Mouse (Mus musculus) adrenal gland, postnatal 4 days (tissue): Measurements from ENCODE around the gene Ccnk. TPM values are rescaled to one million over a fixed set of nuclear protein-coding genes. Genes with fewer than 3 reads are reported as not detected.

Experiments used
- DNase-seq, 2 experiments: peaks; one replicate each; pipeline ENCODE4 v3.0.0; 2021 to 2022; ENCODE audit warnings: low spot score in 2 of 2, mixed read lengths in 2 of 2
- long read RNA-seq, 2 experiments: library from polyadenylated mRNA; stranded (forward); transcript quantifications; one replicate each; pipeline ENCODE4 v2.0.0; 2021
- total RNA-seq, 2 experiments: library from RNA; stranded (reverse); gene quantifications; 2 replicates each; pipeline ENCODE4 v1.2.3; 2021

The Ccnk gene
- 10 to 100 TPM; 43.9 to 45.8 TPM for total RNA-seq
- long read RNA-seq, experiment 1, partial matches to known transcripts, result 0 of 6 reads
- long read RNA-seq, experiment 1, other reads (novel, unspliced or antisense), result 6 of 6 reads
- long read RNA-seq, experiment 2, partial matches to known transcripts, result 0 of 3 reads
- long read RNA-seq, experiment 2, other reads (novel, unspliced or antisense), result 3 of 3 reads

DNA sequence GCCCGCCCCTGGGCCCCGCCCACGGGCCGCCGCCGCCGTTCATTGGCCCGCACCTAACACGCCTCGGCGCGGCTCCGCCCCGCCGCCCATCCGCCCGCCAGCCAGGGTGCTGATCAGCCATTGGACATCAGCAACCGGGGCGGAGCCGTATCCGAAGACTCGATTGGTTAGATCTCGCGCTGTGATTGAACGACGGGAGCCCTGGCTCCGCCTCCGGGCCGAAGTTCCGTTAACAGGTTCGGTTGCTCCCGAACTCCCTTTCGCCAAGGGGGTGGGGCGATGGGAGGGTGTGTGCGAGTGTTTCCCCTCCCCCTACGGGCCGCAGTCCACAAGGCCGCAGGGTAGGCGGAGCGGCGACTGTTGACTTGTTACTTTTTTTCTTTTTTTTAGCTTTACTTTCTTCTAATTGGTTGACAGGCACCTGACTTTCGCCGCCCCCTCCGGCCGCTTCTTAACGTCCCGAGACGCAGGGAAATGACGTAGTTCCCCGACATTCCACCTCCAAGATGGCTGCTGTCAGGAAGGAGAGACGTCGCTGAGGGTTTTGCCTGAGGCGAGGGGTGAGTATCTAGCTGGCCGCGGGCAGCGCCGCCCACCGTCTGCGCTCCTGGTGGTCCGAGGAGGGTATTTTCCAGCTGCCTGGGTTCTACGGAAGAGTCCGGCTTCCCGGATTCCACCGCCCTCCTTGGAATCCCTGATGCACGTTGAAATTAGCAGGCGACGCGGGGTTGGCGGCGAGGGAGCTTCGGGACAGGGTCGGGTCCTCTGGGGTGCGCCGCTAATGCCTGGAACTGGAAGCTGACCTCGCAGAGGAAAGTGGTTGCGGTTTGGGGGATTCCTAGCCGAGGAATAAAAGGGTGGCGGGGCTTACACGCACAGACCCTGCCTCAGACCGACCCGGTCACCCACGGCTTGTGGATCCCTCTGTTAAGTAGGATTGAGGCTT is at the start of gene Ccnk:
TSS of gene Ccnk (plus strand) at position 259 of the 946 bp plus-strand sequence.
- peak; percentile 95 to 97 for DNase-seq

DNA sequence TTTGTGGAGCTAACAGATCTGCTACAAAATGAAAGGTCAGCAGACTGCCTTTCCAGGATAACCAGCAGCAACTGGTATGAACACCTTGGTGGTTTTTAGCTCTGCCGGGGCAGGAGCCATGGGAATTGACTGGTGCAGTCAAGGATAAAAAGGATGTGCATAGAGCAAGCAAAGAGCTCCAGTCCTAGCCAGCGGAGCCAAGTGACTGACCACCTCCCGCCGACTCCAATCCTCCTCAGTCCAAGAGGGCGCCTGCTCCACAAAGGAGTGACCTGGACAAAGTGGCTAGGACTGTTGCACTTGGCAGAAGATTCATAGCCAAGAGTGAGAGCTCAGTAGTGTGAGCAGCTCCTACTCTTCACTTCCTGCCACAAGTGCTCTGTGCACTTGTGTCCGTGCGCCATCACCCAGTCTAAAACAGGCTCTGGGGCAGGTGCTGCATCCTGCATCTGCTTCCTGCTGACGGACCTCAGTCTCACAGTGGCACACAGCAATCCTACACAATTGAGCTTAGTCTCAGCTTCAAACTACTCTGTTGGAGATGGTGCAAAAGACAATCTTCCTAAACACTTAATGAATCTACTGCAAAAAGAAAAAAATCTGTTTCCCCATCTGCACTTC is 46.8 kb upstream of the Ccnk start:
- no peak for DNase-seq

DNA sequence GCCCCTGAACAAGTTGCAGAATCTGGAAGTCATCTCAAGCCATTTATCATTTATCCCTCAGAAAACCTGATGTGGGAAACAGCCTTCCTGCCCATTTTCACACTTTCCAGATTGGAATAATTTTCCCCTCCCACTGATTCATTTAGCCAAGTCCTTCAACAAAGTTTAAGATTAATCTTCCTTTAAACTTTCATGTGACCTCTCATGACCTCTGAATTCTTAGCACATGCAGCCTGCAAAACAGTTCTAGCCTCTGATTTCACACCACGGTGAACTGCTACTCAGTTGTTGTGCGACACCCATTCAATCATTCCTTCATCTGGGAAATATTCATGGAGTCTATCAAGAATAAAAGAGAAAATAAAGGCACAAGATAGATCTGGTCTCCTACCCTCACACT is 46.2 kb upstream of the Ccnk start:
- no peak for DNase-seq

DNA sequence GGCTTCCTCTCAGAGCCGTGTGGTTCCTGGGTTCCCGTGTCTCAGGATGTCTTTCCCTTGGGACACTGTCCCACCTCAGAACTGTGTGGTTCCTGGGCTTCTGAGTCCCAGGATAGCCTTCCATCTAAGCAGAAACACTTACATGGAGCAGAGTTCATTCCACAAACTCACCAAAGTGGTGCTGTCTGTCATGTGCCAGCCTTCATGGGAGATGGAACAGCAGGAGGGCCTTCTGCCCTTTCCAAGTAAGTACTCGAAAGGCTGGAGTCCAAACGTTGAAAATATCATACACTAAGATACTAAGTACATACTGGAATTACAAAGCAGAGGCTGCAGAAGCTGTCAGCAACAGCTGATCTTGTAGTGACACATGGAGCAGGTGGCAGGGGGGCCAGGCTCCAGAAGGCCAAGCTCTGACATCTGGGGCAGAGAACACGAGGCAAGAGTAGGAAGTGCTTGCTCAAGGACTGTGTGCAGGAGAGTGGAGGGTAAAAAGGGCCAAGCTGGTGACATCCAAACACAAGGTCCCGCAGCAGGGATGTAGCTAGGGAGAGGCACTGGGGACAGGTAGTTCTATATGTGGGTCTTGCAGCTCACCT is 43.7 kb upstream of the Ccnk start:
- DNase-seq, result no peak

DNA sequence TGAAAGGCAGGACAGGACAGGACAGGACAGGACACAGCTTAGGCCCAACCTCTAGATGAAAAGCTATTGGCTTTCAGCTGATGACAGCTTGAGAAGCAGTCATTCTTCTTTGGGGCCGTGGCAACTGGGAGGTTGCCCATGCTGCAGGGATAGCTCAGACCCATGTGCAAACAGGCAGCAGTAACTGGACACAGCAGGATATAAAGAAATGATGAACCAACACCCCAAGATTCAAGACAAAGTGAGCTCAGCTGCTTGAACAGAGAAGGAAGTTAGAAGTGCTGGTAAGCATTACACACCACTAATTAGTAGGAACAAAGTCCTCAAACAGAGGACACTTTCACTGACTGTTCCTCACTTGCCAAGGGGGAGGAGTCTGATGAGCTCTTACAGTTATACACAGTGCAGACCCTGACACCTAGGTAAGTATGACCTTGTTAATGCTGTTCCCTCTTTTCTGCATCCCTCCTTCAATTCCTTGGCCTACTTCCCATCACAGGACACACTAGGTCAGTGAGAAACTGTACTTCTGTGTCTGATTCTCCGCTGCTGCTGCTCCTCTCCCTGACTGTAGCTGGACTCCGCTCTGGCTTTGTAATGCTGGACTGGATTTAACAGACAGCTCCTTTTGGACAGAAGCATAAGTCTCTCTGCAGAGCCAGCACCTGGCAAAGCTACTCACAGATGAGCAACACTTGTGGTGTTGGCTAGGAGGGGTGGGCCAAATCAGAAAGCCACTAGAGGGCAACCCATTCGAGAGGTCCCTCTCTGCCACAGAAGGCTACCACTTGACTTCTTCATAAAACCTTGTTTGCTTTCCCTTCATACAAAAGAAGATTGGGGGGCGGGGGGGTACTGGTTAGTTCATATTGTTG is 35.5 kb upstream of the Ccnk start:
- no peak for DNase-seq

DNA sequence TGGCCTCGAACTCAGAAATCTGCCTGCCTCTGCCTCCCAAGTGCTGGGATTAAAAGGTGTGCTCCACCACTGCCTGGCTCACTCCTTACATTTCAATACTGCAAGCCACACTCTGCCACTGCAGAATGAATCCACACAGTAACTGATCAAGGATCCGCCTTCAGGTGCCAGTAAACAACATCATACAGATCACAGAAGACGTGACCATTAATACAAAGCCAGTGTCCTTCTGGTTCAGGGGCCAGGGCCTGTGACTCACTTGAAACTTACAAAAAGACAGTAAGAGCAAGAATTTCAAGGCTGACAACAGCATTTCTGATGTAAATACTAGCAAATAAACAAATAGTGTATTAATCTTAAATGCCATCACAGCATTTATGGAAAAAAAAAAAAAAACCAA is 34.2 kb upstream of the Ccnk start:
- no peak for DNase-seq

DNA sequence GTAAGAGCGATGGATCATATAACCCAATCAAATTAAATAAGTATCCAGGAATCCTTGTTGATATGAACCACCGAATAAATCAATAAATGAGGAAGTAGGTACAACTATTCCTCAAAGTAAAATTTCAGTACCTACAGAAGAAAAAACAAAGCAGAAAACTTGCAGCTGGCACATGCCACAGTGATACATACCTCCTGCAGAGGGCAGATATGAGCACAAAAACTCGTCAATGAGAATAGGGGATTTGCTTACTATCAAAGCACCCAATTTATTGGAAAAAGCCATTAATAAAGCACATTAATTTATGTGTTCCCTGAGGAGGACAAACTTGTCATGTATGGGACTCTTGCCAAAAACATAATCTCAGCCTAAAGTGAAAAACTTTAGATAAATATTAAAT is 29.6 kb upstream of the Ccnk start:
- no peak for DNase-seq

DNA sequence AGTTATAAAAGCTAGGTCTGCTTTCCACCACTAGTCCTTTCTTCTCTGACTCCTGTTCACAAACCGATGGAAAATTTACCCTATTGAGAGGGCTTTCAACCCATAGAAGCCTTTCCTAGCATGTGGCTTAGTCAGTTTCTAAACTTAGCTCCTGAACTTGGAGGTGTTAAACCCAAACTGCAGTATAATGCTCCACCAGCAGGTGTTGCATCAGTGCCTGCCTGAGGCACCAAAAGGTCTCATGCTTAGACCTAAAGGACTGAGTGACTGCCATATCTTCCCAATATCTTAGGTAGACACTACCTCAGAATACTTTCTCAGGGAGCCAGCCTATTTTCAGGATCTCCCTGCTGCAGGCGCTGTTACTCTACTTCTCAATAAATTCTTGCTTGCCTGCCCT is 26.6 kb upstream of the Ccnk start:
- DNase-seq, result no peak

DNA sequence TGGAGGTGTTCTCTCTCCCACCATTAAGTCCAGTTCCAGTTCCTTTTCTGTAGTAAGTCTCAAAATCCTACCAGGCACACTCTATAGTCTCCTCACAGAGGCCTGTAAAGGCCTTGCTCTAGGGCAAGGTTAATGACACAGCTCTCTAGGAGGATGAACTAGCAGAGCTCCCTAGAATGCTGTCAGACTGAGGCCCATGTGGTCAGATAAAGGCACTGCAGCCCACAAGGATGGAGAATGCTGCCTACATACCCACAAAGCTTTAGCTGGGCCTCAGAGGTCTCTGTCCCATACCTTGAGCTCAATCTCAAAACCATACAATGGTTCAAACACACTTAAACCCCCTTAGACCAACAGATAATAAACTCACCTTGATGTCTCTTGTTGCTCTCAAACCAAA is 19.5 kb upstream of the Ccnk start:
- DNase-seq, result no peak

DNA sequence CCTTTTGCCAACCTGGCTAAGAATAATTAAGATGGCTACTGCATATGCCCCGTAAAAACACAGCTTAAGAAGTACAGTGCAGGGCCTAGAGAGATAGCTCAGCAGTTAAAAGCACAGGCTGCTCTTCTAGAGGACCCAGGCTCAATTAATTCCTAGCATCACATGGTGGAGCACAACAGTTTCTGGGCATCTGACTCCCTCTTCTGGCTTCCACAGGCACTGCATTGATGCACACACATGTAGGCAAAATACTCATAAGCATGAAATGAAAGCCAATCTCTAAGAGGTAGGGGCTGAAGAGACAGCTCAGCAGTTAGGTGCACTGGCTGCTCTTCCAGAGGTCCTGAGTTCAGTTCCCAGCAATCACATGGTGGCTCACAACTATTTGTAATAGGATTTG is 17.3 kb upstream of the Ccnk start:
- no peak for DNase-seq

DNA sequence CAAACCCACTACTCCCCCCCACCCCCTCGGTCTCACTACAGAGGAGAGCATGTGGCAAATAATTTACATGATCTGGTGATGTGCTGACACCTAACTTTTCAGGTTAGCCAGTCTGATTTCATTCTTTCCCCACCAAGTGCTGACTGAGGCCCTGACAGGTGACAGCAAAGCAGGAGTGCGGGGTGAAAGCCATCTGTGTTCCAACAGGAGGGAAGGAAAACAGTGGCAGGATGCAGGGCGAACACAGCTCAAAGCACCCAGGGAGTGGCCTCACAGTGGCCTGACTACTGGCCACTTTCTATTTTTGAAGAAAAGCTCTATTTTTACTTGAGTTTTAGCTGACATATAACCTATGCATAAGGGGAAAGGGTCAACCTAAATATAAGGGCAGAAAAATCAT is 15.7 kb upstream of the Ccnk start:
- DNase-seq, result no peak

DNA sequence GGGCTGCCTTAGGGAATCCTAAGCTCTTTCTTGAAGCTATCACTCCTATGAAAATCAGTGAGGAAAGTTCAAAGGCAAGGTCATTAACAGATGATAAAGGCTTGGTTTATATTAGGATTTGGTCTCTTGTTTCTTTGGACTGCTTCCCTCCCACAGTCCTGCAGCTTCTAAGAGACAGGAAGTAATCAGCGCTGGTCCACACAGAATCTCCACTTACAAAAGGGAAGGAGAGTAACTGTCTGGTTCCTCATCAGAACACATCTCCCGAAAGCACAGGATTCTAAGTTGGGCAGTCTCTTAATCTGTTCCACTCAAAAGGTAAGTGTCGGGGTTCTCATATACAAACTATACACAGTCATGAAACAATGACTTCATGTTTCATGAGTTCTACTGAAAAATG is 10.5 kb upstream of the Ccnk start:
- no peak for DNase-seq

DNA sequence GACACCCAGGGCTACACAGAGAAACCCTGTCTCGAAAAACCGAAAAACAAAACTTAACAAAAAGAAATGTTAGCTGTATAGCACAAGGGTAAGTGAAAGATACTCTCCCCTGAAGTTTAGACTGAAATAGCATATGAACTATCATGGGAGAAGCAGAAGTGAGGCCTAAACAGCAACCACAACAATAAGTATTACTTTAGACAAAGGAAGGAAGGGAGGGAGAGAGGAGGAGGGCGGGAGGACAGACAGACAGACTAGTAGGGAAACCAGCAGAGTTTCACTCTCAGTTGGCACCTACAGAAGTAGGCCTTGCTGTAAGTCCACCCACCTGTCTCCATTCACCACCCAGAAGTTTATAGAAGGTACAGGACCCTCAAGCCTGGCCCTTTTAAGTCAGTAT is 8.9 kb upstream of the Ccnk start:
- no peak for DNase-seq

DNA sequence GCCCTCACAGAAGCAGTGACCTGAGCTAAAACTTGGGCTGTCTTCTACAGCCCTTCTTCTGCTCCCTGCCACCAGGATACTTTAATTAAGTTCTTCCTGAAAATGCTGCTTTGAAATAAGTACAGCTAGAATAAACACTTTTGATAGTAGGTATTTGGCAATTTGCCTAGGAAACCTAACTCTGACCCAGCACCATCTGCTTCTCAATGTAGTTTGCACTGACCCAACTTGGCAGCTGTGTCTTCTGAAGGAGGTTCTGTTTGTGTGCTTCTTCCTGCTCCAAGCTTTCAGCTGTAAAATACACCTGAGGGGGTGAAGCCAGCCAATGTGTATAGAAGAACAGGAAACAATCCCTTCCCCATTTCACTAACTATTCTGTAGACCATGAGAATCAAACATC is 8.0 kb upstream of the Ccnk start:
- DNase-seq, result no peak

DNA sequence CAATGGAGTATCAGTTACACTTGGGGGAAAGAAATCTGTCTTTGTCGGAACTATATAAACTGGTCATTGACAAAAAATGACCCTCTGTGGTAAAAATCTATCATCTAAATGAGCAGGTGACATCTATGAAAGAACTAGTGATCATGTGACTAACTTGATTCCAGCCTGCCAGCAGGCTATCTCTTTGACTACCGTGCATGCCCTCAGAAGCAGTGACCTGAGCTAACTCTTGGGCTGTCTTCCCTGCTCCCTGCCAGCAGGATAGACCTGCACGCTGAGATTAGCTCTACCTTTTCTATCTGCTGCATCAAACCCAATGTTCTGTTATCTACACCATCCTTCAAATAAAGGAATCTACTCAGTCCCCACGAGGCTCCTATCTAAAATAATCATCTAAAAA is 6.7 kb upstream of the Ccnk start:
- no peak for DNase-seq

DNA sequence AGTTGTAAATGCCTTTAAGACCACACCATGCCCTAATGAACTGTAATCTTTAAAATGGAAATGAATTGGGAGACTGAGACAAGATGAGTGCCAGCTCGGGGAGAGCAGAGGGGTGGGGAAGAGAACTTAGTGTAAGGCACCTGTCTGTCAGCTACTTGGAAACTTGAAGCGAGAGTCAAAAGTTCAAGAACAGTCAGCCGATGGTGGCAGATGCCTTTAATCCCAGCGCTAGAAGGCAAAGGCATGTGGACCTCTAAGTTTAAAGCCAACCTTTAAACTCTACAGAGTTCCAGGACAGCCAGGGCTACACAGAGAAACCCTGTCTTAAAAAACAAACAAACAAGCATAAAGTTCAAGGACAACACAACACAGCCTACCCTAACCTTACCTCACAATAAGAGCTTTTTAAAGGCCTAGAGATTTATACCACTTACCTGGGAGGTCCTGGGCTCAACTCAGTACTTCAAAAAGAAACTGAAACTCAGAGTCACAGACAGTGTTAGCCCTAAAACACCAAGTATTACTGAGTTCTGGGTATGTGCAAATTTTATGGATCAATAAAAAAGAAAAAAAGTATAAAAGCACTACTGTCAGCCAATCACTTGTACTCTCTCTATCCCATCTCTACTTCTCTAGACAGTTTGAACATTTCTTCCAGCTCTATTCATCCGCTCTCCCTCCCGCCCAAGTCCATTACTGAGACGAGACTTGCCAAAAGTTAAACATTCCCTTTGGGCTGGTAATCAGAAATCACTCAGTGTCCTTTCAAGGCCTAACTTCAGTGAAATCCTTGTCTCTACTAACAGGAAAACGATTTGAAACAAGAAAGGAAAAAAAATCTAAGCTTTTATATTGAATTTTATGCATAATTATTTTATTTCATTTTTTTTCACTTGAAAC is 4.5 kb upstream of the Ccnk start:
- DNase-seq, result no peak

DNA sequence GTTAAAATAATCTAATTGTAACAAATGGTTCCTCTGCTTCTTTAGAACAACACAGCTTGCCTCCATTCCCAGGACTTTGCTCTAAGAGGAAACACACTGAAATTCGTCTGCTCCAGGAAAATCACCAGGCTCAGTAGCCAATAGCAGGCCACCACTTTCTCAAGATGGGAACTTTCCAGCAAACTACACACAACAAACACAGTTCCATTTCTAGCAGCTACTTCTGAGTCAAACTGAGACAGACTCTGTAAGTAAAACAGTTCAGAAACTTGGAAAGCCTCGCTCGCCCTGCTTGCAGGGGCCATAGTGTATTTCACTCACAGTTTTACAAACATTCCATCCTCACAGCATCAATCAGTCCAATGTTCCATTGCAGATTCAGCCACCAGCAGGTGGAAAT is 3.0 kb upstream of the Ccnk start:
- DNase-seq, result no peak

DNA sequence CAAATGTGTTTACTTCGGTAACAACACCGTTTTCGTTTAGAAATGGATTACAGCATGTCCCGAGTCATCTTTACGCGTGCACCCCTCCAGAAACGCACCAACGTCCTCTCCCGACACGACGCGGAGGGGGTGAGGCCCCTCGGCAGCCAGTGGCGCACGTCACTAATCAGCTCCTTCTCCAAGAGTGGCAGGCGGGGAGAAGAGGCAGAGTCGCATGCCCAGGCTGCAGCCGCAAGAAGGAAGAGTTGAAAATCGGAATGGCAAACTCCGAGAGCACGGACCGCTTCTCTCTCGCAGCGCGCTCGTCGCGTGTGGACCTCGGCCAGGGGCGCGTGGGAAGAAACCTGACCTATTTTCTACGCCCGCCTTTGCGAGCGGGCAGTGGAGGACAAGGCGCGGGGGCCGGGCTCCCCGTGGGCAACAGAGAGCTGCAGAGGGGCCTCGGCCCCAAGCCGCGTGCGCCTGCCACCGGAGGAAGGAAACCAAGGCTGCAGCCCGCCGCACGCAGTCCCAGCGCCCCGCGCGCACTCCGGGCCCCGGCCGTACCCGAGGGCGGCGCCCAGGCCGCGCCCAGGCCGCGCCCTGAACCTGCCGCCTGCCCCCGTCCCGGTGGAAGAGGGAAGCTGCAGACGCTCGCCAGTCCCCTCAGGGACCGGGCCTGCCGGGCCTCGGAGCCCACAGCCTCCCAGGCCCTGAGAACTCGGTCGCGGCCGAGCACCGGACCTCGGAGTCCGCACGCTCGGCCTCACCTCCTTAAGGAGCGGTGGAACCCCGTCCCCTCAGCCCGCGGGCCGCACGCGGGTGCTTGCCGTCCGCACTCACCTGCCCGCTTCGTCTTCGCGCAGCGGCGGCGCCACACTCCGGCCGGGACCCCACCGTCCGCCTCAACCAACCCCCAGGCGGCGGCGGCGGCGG is 791 bp upstream of the Ccnk start:
- DNase-seq, result peak; percentile 12 to 26

DNA sequence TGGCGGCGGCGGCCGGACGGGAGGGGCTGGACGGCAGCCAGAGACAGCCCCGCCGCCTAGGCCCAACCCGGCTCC is 296 bp upstream of the Ccnk start, which contains the start of gene Setd3:
TSS of gene Setd3 (minus strand) at position 69 of the 75 bp plus-strand sequence.
- no peak for DNase-seq
